Mouse (Mus musculus) mouse trophoblast stem cell (cell line): ENCODE results near the gene Max.

Experiments used
- in situ Hi-C, 2 experiments: fragments of 300-500 bp; cut with MseI, MboI; formaldehyde crosslinking; loops; 2 replicates in 1 of 2; 3 replicates in 1 of 2; pipeline ENCODE4 v1.15.1; 2025

Max gene

DNA sequence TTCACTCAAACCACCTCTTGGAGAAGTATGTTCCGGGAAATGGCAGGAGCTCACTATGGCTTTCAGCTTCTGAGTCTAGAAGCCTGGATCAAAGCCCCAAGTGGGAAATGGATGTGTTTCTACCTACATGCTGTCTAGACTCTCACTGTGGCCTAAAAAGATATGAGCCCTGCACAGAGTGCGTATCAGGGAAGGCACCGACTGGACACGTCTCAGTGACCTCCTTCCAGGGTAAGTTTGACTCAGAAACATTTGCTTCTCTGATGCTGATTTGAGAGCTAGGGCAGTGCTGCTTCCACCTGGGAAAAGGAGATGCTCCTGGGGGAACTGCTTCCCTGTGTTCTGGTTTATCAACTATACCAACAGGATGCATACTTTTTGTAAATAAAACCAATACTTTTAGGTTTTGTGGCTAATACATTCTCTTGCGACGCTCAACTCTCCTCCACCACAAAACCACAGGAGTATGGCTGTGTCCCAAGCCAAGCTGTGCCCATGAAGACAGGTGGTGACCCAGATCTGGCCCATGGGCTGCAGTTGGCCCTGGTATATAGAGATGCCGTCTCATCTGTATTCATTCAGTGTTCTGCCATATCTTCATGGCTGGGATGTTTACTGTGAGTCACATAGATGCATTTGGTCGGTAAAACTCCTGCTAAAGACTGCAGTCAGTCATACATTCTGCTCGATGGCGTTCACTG is 36.9 kb downstream of the Max start:
- in situ Hi-C loops = no loop called here

DNA sequence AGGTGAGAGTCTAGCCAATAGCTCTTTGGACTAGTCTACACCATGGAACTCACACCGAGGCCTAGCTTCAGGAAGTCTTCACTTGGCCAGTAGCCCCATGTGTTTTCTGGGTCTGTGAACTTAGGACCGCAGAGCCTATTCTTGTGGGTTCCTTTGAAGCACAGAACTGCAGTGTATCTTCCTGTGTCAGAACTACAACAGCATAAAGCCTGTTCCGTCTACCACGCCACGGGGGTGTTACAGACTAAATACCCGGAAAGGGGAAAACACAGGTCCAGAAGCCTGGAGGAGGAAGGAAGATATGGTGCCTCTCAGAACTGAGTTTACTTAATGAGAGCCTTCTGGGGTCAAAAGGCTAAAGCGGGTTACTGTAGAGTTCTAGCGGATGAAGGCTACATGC is 38.9 kb downstream of the Max start:
- in situ Hi-C loops = no loop called here

DNA sequence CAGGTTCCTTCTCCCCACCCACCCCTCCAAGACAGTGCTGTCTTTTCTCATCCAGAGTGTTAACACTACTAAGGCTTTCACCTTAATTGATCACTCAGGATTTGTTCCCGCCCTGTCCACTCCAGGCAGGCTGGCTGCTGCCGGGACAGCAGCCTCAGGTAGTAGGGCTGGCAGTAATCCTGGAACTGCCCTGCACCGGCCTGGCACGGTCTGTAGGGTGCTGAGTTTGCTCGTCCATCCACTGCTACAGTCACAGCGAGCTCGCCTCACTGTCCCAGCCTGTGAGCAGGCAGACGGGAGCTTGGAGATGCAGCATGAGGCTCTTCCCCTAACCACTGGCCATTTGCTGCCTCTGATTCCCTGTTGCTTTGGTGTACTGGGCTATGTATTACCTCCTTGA is 41.0 kb downstream of the Max start:
- in situ Hi-C loops = no loop called here

DNA sequence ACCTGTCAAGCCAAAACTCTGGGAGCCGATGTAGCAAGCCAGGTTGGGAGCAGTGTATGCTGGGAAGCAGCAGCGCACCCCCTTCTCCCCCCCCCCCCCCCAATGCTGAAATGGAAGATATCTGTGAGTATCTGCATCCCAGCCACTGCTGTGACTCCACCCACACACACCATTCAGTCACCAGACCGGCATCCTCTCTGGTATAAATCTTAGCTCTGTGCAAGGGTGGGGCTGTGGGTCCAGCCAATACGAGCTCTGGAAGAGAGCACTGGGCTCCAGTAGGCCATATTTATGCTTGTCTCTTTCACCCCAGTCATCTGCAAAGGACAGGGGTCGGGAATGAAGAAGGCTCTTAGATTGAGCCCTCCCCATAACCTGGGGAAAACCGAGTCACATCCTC is 41.6 kb downstream of the Max start:
- in situ Hi-C loops = no loop called here

DNA sequence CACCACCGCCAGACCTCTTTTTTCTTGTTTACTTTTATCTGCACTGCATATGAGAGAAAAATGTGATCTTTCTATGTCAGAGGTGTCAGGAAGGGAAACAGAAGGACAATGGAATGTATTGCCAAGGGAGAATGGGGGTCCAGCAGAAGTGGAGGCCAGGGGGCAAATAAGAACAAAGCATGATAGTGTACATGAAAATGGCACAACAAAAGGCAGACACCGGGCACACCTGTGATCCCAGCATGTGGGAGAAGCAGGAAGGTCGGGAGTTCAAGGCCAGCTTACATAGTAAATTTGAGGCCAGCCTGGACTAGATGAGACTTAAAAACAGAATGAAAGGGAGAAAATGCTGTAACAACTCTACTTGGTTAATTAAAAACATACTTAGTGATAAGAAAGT is 43.1 kb downstream of the Max start:
- in situ Hi-C loops = no loop called here

DNA sequence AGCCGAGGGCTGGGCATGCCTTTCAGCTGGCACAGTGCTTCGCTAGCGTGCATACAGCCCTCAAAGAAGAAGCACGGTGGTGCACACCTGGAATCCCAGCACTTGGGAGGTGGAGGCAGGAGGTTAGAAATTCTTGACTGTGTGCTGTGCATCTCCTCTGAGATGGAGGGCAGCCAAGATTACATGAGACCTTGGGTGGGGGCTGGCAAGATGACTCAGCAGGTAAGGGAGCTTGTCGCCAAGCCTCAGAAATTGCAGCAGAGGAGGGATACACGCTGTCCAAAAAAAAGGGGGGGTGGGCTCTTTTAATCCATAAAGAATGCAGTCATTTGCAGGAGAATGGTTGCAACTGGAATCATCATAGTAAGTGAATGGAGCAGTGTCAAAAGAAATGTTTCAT is 43.9 kb downstream of the Max start:
- in situ Hi-C loops = no loop called here

DNA sequence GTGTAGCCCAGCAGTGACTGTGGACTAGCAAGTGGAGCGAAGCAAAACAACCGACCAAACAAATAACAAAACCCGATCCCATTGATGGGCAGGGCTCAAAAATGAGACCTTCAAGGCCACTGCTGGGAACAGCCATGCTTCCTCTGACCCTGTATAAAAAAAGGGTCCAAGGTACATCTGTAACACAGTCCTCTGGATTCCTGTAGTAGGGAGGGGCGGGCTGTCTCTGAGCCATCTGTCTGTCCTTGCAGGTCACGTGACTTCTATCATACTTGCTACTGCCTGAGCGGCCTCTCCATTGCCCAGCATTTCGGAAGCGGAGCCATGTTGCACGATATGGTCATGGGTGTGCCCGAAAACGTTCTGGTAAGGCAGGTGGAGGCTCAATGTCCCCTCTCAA is 45.8 kb downstream of the Max start:
- in situ Hi-C loops = no loop called here

DNA sequence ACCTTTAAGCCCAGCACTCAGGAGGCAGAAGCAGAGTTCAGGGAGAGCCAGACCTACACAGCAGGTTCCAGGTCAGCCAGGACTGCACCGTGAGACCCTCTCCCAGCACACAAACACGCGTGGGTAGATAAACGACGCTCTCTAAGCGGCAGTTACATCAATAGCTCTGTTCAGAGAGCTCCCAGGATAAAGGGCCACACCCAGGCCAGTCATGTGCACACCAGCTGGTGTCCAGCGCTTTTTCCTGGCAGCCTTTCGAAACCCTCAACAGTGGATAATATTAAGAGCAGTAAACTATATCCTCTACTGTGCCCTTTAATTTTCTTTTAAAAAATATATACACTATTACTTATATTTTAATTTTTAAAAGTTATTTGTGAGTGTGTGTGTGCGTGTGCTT is 49.8 kb downstream of the Max start:
- in situ Hi-C loops = no loop called here

DNA sequence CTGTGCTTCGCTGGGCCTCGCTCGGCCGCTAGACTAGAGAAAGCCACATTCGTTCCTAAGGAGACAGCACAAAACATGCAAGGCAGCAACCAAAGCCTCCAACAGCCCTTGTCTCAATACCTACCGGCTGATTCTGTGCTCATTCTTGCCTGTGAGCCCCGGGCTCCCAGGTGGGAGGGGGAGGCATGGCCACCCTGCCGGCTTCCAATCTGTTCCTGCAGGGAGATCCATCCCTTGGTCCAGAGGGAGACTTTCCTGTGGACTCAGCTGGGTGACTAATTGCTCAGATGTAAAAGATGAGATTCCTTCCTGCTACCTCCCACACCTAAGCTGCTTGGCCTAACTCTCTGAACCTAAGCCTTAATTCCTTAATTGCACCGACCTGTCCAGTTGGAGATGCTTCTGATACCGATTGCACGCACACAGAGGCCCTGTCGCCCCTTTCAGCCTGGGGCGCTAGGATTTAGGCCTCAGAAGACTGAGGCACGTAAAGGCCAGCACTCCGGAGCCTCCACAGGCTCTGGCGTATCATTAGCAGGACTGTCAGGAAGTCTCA is 50.8 kb downstream of the Max start:
- in situ Hi-C loops = no loop called here

DNA sequence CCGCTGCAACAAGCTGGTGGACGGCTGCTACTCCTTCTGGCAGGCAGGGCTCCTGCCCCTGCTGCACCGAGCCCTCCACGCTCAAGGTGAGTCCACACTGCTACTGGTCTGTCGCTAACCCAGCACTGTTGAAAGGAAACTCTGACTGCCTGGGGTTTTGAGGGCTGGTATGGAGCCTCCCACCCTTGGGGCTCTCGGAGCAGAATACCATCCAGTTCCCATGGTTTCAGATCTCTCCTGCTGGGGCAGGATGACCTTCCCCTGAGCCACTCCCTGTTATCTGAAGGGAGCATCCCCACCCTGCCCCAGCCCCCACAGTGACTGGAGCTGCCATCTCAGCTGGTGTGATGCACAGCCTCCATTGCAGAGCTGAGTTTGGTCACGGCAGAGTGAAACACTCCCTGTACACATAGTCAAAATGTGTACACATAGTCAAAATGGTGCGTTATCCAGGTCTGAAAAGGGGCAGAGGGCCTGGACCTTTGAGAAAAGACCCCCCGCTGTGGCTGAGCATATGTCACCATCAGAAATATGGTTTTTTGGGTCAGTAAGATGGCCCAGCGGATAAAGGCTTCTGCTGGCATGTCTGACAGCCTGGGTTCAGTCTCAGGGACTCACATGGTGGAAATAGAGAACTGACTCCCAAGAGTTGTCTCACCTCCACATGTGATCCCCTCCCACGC is 51.6 kb downstream of the Max start:
- in situ Hi-C loops = no loop called here

DNA sequence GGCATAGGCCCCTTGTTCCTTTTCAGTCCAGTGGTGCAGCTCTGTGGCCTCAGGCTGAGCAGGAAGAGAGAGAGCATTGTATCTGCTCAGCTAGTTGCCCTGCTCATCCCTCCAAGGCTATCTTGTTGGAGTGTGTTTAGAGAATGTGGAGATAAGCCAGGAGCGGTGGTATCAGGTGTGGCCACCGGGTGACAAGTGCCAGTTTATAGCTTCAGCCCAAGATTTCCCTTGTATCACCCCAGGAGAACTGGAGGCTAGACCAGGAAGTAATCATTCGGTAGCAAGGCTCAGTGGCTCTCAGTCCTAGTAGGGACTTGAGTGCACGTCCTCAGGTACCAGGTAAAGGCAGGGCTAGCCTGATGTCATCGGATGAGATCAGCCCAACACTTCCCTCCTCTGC is 52.8 kb downstream of the Max start:
- in situ Hi-C loops = no loop called here

DNA sequence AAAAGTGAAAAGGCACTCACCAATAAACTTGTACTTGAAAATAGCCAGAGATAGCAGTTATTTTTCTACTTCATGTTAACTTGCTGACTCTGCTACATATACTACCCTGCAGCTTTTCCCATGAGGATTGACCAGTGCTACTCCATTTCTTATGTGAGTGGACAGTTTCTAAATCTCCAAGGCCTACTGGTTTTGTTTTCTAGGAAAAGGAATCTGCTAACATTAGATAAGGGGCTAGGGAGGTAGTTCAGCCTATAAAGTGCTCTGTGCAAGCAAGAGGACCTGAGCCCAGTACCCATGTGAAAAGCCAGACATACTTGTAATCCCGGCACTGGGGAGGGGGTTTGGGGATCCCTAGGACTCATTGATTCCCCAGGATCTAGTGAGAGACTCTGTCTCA is 55.7 kb downstream of the Max start:
- in situ Hi-C loops = no loop called here

DNA sequence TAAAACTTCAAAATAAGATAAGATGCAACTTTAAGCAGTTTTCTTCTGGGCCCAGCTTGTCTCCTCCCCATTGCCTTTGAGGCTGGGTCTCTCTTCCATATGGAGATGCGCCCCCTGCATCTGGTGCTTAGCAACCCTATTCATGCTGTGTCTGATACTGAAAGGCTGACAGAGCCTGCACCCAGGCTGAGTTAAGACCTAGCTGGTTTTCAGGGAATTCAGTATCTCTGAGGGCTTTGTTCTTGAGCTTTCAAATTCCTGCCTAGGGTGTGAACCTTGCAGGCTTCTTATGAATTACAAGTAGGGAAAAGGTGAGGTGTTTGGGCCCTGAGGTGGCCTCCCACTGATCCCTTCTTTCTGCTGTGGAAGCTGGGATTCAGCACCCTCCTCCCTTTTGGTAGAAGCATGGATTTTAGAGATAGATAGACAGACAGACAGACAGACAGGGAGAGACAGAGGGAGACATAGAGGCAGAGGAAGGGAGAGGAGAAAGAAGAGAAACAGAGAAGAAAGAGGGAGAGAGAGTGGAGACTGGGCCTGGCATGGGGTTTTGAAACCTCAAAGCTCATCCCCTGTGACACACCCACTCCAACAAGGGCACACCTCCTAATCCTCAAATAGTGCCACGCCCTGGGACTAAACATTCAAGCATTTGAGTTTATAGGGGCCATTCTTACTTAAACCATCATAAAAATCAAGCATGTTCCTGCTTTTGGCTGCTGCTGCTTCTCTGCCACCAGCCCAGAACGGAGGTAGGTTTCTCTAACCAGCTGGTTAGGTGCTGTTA is 60.3 kb downstream of the Max start:
- in situ Hi-C loops = no loop called here

DNA sequence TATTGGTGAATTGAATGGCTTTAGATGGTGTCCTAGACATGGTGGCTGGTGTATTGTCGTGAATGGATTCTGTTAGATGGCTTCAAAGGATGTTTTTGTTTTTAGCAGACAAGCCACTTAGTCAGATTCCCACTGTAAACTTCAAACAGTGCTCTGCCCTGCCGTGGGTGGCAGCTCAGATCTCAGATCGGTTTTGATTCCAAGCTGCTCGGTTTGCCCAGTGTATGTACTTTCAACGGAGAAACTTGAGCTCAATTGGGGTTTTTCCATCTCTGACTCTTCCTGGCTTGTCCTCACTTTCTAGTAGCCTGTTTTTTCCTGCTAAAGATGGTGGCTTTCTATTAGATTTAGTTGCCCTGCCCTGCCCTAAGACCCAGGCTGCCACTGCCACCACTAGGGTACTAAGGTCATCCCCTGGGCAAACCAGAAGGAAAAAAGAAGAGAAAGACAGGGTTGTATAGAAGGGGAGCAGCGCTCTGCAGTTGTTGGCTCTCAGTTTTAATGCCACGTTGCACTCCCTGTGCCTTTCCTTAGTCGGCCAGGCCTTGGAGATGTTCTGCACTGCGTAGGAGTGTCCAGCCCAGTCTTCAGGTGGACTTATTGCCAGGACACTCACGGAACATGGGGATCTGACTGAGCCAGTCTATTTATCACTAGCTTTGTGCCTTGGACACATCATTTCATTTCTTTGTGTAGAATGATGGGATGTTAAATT is 62.6 kb downstream of the Max start:
- in situ Hi-C loops = no loop called here

DNA sequence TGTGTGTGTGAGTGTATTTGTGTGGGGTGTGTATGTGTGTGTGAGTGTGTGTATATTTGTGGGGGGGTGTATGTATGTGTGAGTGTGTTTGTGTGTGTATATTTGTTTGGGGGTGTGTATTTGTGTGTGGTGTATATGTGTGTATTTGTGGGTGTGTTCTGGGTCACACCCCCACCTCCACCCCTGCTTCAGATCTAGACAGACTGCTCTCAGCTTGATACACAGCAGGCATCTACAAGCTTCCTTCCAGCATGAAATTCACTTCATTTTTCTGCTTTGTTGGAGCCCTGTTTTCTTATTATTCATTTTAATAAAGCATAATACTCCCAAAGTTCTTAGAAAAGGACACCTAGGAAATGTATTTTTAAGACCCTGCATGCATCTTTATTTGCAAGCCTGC is 63.9 kb downstream of the Max start:
- in situ Hi-C loops = no loop called here

DNA sequence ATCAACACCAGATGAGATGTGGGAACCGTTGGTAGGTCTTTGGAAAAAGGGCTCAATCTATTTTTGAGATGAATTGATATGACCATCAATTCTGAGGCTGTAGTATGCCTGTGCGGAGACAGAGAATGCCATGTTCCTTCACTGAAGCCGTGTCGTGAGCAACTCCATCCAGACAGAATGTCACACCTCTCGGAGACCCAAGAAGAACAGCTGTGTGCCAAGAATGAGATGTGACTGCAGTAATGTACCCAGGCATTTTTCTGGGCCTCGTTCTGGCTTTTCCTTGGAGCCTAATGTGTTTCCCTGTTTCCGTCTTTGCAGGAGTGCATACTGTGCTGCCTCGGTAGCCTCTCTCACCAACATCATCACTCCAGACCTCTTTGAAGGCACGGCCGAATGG is 65.0 kb downstream of the Max start:
- in situ Hi-C loops = no loop called here

DNA sequence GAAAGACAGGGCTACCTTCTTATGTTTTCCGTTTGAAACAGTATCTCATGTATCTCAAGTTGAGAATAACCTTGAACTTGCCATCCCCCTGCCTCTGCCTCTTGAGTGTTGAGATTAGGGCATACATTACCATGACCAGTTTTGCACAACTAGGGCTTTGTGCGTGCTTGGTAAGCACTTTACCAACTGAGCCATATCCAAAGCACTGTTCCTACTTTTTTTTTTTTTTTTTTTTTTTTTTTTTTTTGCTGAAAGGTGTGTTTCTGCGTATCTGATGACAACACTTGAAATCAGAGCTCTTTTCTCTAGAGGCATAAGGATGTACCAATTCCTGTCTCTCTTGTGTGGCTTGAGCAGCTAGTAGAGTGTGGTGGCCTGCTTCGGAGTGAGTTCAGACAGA is 65.4 kb downstream of the Max start:
- in situ Hi-C loops = no loop called here

DNA sequence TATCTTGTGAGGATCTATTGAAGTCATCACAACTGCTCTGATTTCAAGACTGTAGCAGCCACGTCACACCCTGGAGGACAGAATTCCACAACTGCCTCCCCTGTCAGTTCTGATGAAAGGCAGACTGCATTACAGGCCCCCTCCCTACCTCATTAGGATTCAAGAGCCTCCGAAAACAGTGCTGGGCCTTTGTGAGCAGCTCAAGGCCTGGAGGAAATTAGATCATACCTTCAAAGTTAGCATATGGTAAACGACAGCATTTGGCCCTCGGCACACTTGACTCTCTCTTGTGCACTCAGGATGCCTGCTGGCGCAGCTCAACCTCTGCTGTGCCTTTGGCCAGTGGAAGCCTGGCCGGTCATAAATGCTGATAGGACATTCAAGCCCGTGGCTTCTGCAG is 66.2 kb downstream of the Max start:
- in situ Hi-C loops = no loop called here

DNA sequence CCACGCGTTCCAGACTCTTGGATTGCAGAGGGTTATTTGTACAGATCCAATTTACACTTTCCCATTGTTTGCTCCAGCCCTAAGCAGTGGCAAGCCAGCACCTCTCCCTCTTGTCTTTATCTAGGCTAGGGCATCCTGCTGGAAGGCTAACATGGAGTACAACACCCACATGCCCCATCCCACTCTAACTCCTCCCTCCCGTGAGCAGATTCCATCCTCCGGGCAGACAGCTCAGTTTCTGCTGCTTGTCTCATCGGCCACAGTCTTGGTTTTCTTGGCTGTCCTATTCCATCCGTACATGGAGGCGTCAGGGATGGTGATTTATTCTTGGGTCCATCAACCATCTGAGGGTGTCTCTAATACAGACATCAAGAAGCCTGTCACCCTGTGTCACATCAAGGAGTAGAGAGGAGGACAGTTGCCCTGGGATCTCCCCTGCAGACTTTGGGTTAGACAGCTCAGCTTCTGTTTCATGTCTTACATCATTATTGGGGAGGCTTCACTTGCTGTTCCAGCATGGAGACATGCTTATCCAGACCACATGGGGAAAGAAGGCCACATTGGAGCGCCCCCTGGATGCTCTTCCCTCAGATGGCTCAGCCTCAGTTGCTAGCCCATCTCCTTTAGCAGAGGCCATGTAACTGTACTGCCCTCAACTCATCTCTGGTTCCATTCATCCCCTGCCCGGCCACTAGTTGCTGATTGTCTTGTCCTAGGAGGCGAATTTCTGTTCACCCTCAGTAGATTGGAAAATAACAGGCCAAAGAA is 67.0 kb downstream of the Max start:
- in situ Hi-C loops = no loop called here

DNA sequence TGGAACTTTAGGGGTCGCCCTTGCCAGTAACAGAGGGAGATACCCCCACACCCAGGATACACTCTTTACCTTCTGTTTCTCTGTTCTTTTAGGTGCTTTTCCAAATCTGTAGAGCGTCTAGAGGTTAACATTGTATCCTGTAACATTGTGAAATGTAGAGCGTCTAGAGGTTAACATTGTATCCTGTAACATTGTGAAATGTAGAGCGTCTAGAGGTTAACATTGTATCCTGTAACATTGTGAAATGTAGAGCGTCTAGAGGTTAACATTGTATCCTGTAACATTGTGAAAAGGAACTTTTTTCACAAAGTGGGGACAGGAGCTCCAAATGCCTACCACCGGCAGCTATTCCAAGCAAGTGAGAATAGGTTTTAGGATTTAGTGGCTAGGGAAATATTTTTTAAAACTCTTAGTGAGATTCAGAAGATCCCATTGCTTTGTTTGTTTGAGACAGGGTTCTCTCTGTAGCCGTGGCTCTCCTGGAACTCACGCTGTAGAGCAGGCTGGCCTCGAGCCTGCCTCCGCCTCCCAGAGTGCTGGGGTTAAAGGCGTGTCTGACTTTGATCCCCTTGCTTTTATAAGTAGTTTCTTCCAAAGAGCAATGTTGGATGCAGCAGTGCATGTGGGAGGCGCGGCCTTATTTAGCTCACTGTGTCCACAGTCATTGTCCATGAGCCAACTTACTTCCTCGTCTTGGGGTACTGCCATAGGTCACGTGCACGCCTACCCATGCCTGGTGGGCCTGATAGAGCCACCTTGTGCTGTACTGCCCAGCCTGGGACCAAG is 68.9 kb downstream of the Max start:
- in situ Hi-C loops = no loop called here
